In the genomic region with DNA sequence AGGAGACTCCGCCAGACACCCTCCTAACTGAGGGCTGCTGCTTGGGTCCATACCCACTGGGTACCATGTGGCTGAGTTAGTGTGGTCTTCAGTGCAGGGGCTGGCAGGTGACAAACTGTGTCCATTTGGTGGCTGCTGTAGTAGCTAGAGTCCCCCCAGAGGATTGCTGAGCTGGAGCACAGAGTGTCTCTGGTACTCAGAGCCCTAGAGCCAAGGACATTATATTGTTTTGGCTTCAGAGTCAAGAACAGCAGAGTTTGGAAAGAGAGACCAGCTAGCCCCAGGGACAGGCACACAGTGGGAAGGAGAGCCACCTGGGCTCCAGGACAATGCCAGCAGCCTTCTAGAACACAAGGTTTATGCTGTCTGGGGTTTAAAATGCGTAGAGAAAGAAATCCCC, we compare ENCODE assay signal across 18 mouse cellular contexts. TPM values are rescaled to one million over a fixed set of nuclear protein-coding genes. Genes with fewer than 3 reads are reported as not detected.
DNase-seq lines count a peak whose midpoint lies in the region; ATAC-seq and TF ChIP-seq lines count a peak whose summit lies in the region.
"Had no signal": no experiment of that assay in that cellular context is flagged by ENCODE, and none has a peak within 500 bp of the region (broad histone marks: within the 10 kb centered on the region; RNA-seq: fewer than 3 reads in every experiment).

No protein-coding gene starts in this region.

- DNase-seq in hindbrain, embryonic 10.5 days (ENCODE audit: low spot score), result no peak
- no peak for DNase-seq in hindbrain, postnatal 0 days (ENCODE audit: low spot score)
- DNase-seq in cerebellum, adult 2 months, result peak; percentile 55 to 68
- no peak for DNase-seq in forebrain, embryonic 10.5 days (ENCODE audit: extremely low spot score, low spot score)
- DNase-seq in thymus, postnatal 14 days, result no peak
- DNase-seq in left cerebral cortex, adult 8-10 months (ENCODE audit: low spot score in 2 of 2), result no peak
- DNase-seq: adrenal gland, postnatal 10 days; gastrocnemius, adult 2 months; heart, adult 18-20 months; heart, postnatal 4 days; kidney, adult 11 months; kidney, postnatal 25 days; lung, postnatal 4 days had no signal

- no peak overlapping the region for H3K4me2 ChIP-seq in hindbrain, postnatal 0 days (ENCODE audit: low read depth, low read length)
- H3K4me2 ChIP-seq in midbrain, embryonic 15.5 days, result no peak overlapping the region
- H3K4me2 ChIP-seq: liver, embryonic 15.5 days had no signal

- H3K36me3 ChIP-seq in hindbrain, embryonic 10.5 days, result peaks cover 2% of the 10 kb centered on the region; the same call in 1 of the 2 replicates
- no peaks in the 10 kb centered on the region for H3K36me3 ChIP-seq in hindbrain, postnatal 0 days (ENCODE audit: insufficient read depth, low read length)
- peaks cover 4% of the 10 kb centered on the region; the same call in 1 of the 2 replicates for H3K36me3 ChIP-seq in forebrain, embryonic 10.5 days (replicated peaks)
- no peaks in the 10 kb centered on the region for H3K36me3 ChIP-seq in midbrain, embryonic 15.5 days (replicated peaks)
- H3K36me3 ChIP-seq: G1E; limb, embryonic 12.5 days; liver, embryonic 15.5 days had no signal

- TF ChIP-seq POLR2A in cerebellum, adult 2 months (IDR thresholded peaks at IDR 0.05; ENCODE audit: borderline replicate concordance, insufficient read depth, low read length), result no peak

- H3K4me3 ChIP-seq in hindbrain, embryonic 10.5 days, result no peak overlapping the region
- no peak overlapping the region for H3K4me3 ChIP-seq in hindbrain, postnatal 0 days (ENCODE audit: low read length)
- H3K4me3 ChIP-seq in cerebellum, adult 2 months (replicated peaks; ENCODE audit: insufficient read depth, low read depth, low read length), result no peak overlapping the region
- H3K4me3 ChIP-seq in forebrain, embryonic 10.5 days, result 0 out of 2 replicates have a peak overlapping the region, but pooled peaks have one; percentile 14
- no peak overlapping the region for H3K4me3 ChIP-seq in midbrain, embryonic 15.5 days
- H3K4me3 ChIP-seq: embryonic facial prominence, embryonic 10.5 days; gastrocnemius, adult 2 months; limb, embryonic 12.5 days; liver, embryonic 15.5 days had no signal

- TF ChIP-seq CTCF in hindbrain, postnatal 0 days (IDR thresholded peaks at IDR 0.05; ENCODE audit: low read depth), result no peak
- no peak for TF ChIP-seq CTCF in cerebellum, adult 2 months (IDR thresholded peaks at IDR 0.05; ENCODE audit: borderline replicate concordance, insufficient read depth, low read depth, low read length)

- peaks cover 73% of the 10 kb centered on the region for H3K4me1 ChIP-seq in hindbrain, embryonic 10.5 days (replicated peaks)
- H3K4me1 ChIP-seq in hindbrain, postnatal 0 days (ENCODE audit: insufficient read depth, low read length), result peaks cover 19% of the 10 kb centered on the region
- H3K4me1 ChIP-seq in cerebellum, adult 2 months (ENCODE audit: control insufficient read depth, insufficient read depth, low read length), result peaks cover 63% of the 10 kb centered on the region
- peaks cover 54% of the 10 kb centered on the region for H3K4me1 ChIP-seq in forebrain, embryonic 10.5 days
- peaks cover 46% of the 10 kb centered on the region for H3K4me1 ChIP-seq in midbrain, embryonic 15.5 days

- 0 out of 2 replicates have a peak, but pooled peaks cover 3% of the 10 kb centered on the region for H3K9me3 ChIP-seq in hindbrain, embryonic 10.5 days
- H3K9me3 ChIP-seq in hindbrain, postnatal 0 days (ENCODE audit: low read length), result no peaks in the 10 kb centered on the region
- peaks cover 7% of the 10 kb centered on the region; the same call in 1 of the 2 replicates for H3K9me3 ChIP-seq in forebrain, embryonic 10.5 days
- no peaks in the 10 kb centered on the region for H3K9me3 ChIP-seq in midbrain, embryonic 15.5 days
- H3K9me3 ChIP-seq: limb, embryonic 12.5 days; liver, embryonic 15.5 days had no signal

- H3K9ac ChIP-seq in hindbrain, postnatal 0 days (replicated peaks; ENCODE audit: low read length), result no peak overlapping the region
- H3K9ac ChIP-seq in midbrain, embryonic 15.5 days, result no peak overlapping the region
- H3K9ac ChIP-seq: liver, embryonic 15.5 days had no signal

- 69% methylated on average over 2 of the region's 2 CpGs for WGBS in hindbrain, embryonic 10.5 days
- WGBS in hindbrain, postnatal 0 days, result 61% methylated on average over 2 of the region's 2 CpGs
- 50% methylated on average over 2 of the region's 2 CpGs for WGBS in cerebellum, adult 2 months
- 82% methylated on average over 2 of the region's 2 CpGs for WGBS in forebrain, embryonic 10.5 days
- WGBS in midbrain, embryonic 15.5 days, result 68% methylated on average over 2 of the region's 2 CpGs

- peaks cover 39% of the 10 kb centered on the region for H3K27me3 ChIP-seq in hindbrain, embryonic 10.5 days (ENCODE audit: insufficient read depth, poor library complexity, severe bottlenecking)
- H3K27me3 ChIP-seq in hindbrain, postnatal 0 days (ENCODE audit: insufficient read depth, low read length), result no peaks in the 10 kb centered on the region
- no peaks in the 10 kb centered on the region for H3K27me3 ChIP-seq in cerebellum, adult 2 months (ENCODE audit: control insufficient read depth, insufficient read depth, low read length)
- peaks cover 27% of the 10 kb centered on the region for H3K27me3 ChIP-seq in forebrain, embryonic 10.5 days (ENCODE audit: poor library complexity, severe bottlenecking)
- H3K27me3 ChIP-seq in midbrain, embryonic 15.5 days (replicated peaks), result peaks cover 19% of the 10 kb centered on the region
- H3K27me3 ChIP-seq: limb, embryonic 12.5 days; liver, embryonic 15.5 days had no signal

- peak overlapping the region; percentile 73 for H3K27ac ChIP-seq in hindbrain, embryonic 10.5 days
- no peak overlapping the region for H3K27ac ChIP-seq in hindbrain, postnatal 0 days
- peak overlapping the region; percentile 80 for H3K27ac ChIP-seq in cerebellum, adult 2 months (ENCODE audit: insufficient read depth, low read length)
- H3K27ac ChIP-seq in forebrain, embryonic 10.5 days, result peak overlapping the region; percentile 66; the same call in 1 of the 2 replicates
- H3K27ac ChIP-seq in midbrain, embryonic 15.5 days, result 0 out of 2 replicates have a peak overlapping the region, but pooled peaks have one; percentile 62
- H3K27ac ChIP-seq: gastrocnemius, adult 2 months; limb, embryonic 12.5 days; liver, embryonic 15.5 days had no signal

- ATAC-seq in hindbrain, postnatal 0 days, result no peak; the same call in 1 of the 2 replicates
- no peak for ATAC-seq in midbrain, embryonic 15.5 days (replicated peaks)

RNA-seq across cellular contexts. Expression of a gene that starts 22.4 kb away (rescaled TPM):
- 0.90 and 2.5 TPM in 2 replicates for polyA plus RNA-seq in hindbrain, embryonic 10.5 days (2016; fragmentation: Nextera tagmentation; extraction: Ambion mirVana)
- total RNA-seq in hindbrain, postnatal 0 days (2014; rRNA removed), result 1.8 and 4.2 TPM in 2 replicates
- polyA plus RNA-seq in hindbrain, postnatal 0 days (2015; fragmentation: Nextera tagmentation; extraction: Ambion mirVana), result 7.7 and 8.7 TPM in 2 replicates
- polyA plus RNA-seq in cerebellum, adult 2 months (2012; rRNA removed), result 7.6 and 9.2 TPM in 2 replicates
- 0.59 and 0.79 TPM in 2 replicates for polyA plus RNA-seq in forebrain, embryonic 10.5 days (2016; fragmentation: Nextera tagmentation; extraction: Ambion mirVana)
- 1.9 and 2.3 TPM in 2 replicates for polyA plus RNA-seq in midbrain, embryonic 15.5 days (2015; fragmentation: Nextera tagmentation; extraction: Ambion mirVana)
- 1 to 10 TPM; 3.0 to 3.6 (median 3.3) TPM for total RNA-seq in left cerebral cortex, adult 8-10 months (2022)
- total RNA-seq: G1E had no signal
- polyA plus RNA-seq: G1E had no signal

Comparison
In these comparisons a context has a peak if more than half of its experiments do, and no peak if none do; other contexts are left out.
1. DNase-seq: peak in cerebellum, adult 2 months (2 of 2); none in hindbrain, embryonic 10.5 days (single experiment), hindbrain, postnatal 0 days (single experiment), forebrain, embryonic 10.5 days (single experiment), thymus, postnatal 14 days (single experiment) and left cerebral cortex, adult 8-10 months (0 of 2).